Mouse (Mus musculus) liver, postnatal 0 days (tissue): ENCODE data around the gene Arhgap28. TPM values are rescaled to one million over a fixed set of nuclear protein-coding genes. Genes with fewer than 3 reads are reported as not detected.

Experiments used
- ATAC-seq: fragments of 200-750 bp; cut with Nextera tagmentation; 2 replicates; pipeline ENCODE4 v1.8.0; 2017; ENCODE audit warnings: mild to moderate bottlenecking, moderate library complexity
- DNase-seq: peaks from one replicate; pipeline ENCODE4 v3.0.0-alpha.2; 2016
- H3K27ac ChIP-seq: fragments of 300-500 bp; sonication (generic); 2 replicates; pipeline ENCODE4 v1.5.1; 2014; ENCODE audit warnings: antibody characterized with exemption, moderate library complexity, mild to moderate bottlenecking, low read depth
- H3K27me3 ChIP-seq: fragments of 300-500 bp; sonication (generic); 2 replicates; pipeline ENCODE4 v1.6.1; 2014; ENCODE audit warnings: low read length, control low read depth, mixed read lengths; ENCODE audit not compliant: insufficient read depth
- H3K36me3 ChIP-seq: fragments of 300-500 bp; sonication (generic); replicated peaks from 2 replicates; pipeline ENCODE4 v1.6.1; 2014; ENCODE audit warnings: mild to moderate bottlenecking, control low read depth, low read length, moderate library complexity, mixed read lengths; ENCODE audit not compliant: insufficient read depth
- H3K4me1 ChIP-seq: fragments of 300-500 bp; sonication (generic); 2 replicates; pipeline ENCODE4 v1.6.1; 2014; ENCODE audit warnings: antibody characterized with exemption, mild to moderate bottlenecking, control low read depth; ENCODE audit not compliant: insufficient read depth
- H3K4me2 ChIP-seq: fragments of 300-500 bp; sonication (generic); 2 replicates; pipeline ENCODE4 v1.6.1; 2014; ENCODE audit warnings: low read depth, mild to moderate bottlenecking, low read length, moderate library complexity, mixed read lengths
- H3K4me3 ChIP-seq: fragments of 300-500 bp; sonication (generic); 2 replicates; pipeline ENCODE4 v1.5.1; 2014; ENCODE audit warnings: low read depth, low read length
- H3K9ac ChIP-seq: fragments of 300-500 bp; sonication (generic); replicated peaks from 2 replicates; pipeline ENCODE4 v1.6.1; 2014; ENCODE audit warnings: mild to moderate bottlenecking, moderate library complexity
- H3K9me3 ChIP-seq: fragments of 300-500 bp; sonication (generic); 2 replicates; pipeline ENCODE4 v1.6.1; 2016; ENCODE audit warnings: mild to moderate bottlenecking, control low read depth, low read length, mixed read lengths
- CTCF ChIP-seq: sonication (generic); IDR thresholded peaks from 2 replicates; pipeline ENCODE4 v1.5.1; 2016; ENCODE audit warnings: antibody characterized with exemption, low read depth
- EP300 ChIP-seq: IDR thresholded peaks from 2 replicates; pipeline ENCODE4 v1.6.1; 2016; ENCODE audit warnings: antibody characterized with exemption, low read depth, mild to moderate bottlenecking
- WGBS: fragments of 180-500 bp; shearing (Covaris S2); extraction: QIAGEN DNeasy Blood & Tissue Kit; methylation state at CpG from one replicate; pipeline ENCODE4 v1.1.7; 2014; ENCODE audit not compliant: insufficient replicate concordance; 5-methylcytosine and 5-hydroxymethylcytosine counted together
- polyA plus RNA-seq: library from polyadenylated mRNA; unstranded; fragments of >200 nt; fragmentation: Nextera tagmentation; extraction: Ambion mirVana; gene quantifications from 2 replicates; pipeline ENCODE4 v1.2.1, GENCODE M21; 2015

Arhgap28 gene
- polyA plus RNA-seq, 1 experiment from 2014 or later, result 0.48 TPM

- H3K27me3 ChIP-seq, result no peaks in the 10 kb centered on the region
- no peak overlapping the region for H3K4me2 ChIP-seq
- no peaks in the 10 kb centered on the region for H3K4me1 ChIP-seq
- no peak for DNase-seq
- no peaks in the 10 kb centered on the region for H3K36me3 ChIP-seq
- no peaks in the 10 kb centered on the region for H3K9me3 ChIP-seq
- H3K27ac ChIP-seq, result no peak overlapping the region
- 76% methylated on average over 3 of the region's 3 CpGs for WGBS
- no peak for ATAC-seq
- H3K4me3 ChIP-seq, result no peak overlapping the region
- no peak for TF ChIP-seq EP300
- no peak overlapping the region for H3K9ac ChIP-seq
Observed at GRCm38 (mm10) chr17:67980573-67980972, 23.3 kb downstream of the Arhgap28 start.

GRCm38 (mm10) chr17:67979248-67979647, 24.7 kb downstream of the Arhgap28 start:
- ATAC-seq (no peak), DNase-seq (no peak)
- no peak overlapping the region for H3K4me3 ChIP-seq
- no peak overlapping the region for H3K4me2 ChIP-seq
- 62% methylated on average over 5 of the region's 5 CpGs for WGBS
- no peak overlapping the region for H3K9ac ChIP-seq
- H3K36me3 ChIP-seq, result no peaks in the 10 kb centered on the region
- no peaks in the 10 kb centered on the region for H3K4me1 ChIP-seq
- H3K27ac ChIP-seq, result no peak overlapping the region
- H3K9me3 ChIP-seq, result no peaks in the 10 kb centered on the region
- TF ChIP-seq CTCF (no peak), EP300 (no peak)
- no peaks in the 10 kb centered on the region for H3K27me3 ChIP-seq

- no peak overlapping the region for H3K4me2 ChIP-seq
- no peak overlapping the region for H3K27ac ChIP-seq
- WGBS, result 52% methylated on average over 3 of the region's 3 CpGs
- H3K4me3 ChIP-seq, result no peak overlapping the region
- no peaks in the 10 kb centered on the region for H3K36me3 ChIP-seq
- H3K4me1 ChIP-seq, result no peaks in the 10 kb centered on the region
- no peak overlapping the region for H3K9ac ChIP-seq
- DNase-seq (peak; percentile 23), ATAC-seq (no peak)
- no peaks in the 10 kb centered on the region for H3K9me3 ChIP-seq
- no peak for TF ChIP-seq EP300
- TF ChIP-seq CTCF, result no peak
- no peaks in the 10 kb centered on the region for H3K27me3 ChIP-seq
Observed at GRCm38 (mm10) chr17:67978786-67979185, 25.1 kb downstream of the Arhgap28 start.

- Histone ChIP-seq H3K4me3 (no peak overlapping the region), H3K27ac (no peak overlapping the region), H3K4me1 (no peaks in the 10 kb centered on the region), H3K27me3 (no peaks in the 10 kb centered on the region), H3K9ac (no peak overlapping the region), H3K9me3 (no peaks in the 10 kb centered on the region), H3K36me3 (no peaks in the 10 kb centered on the region), H3K4me2 (no peak overlapping the region)
- DNase-seq (no peak), ATAC-seq (no peak)
- no peak for TF ChIP-seq CTCF
- TF ChIP-seq EP300, result no peak
- WGBS, result 30% methylated on average over 2 of the region's 2 CpGs
Observed at GRCm38 (mm10) chr17:67976465-67976864, 27.5 kb downstream of the Arhgap28 start.

- no peaks in the 10 kb centered on the region for H3K9me3 ChIP-seq
- H3K27me3 ChIP-seq, result no peaks in the 10 kb centered on the region
- no peaks in the 10 kb centered on the region for H3K36me3 ChIP-seq
- H3K4me2 ChIP-seq, result no peak overlapping the region
- no peak for ATAC-seq
- no peaks in the 10 kb centered on the region for H3K4me1 ChIP-seq
- no peak overlapping the region for H3K9ac ChIP-seq
- DNase-seq, result no peak
- H3K4me3 ChIP-seq, result no peak overlapping the region
- no peak for TF ChIP-seq EP300
- no peak for TF ChIP-seq CTCF
- H3K27ac ChIP-seq, result no peak overlapping the region
Observed at GRCm38 (mm10) chr17:67976027-67976426, 27.9 kb downstream of the Arhgap28 start.

GRCm38 (mm10) chr17:67974679-67975078, 29.2 kb downstream of the Arhgap28 start:
- H3K9ac ChIP-seq, result no peak overlapping the region
- H3K4me2 ChIP-seq, result no peak overlapping the region
- no peak for TF ChIP-seq CTCF
- no peak for TF ChIP-seq EP300
- no peak overlapping the region for H3K4me3 ChIP-seq
- WGBS, result 51% methylated on average over 2 of the region's 2 CpGs
- no peaks in the 10 kb centered on the region for H3K27me3 ChIP-seq
- ATAC-seq (no peak), DNase-seq (no peak)
- no peaks in the 10 kb centered on the region for H3K36me3 ChIP-seq
- H3K27ac ChIP-seq, result no peak overlapping the region
- H3K4me1 ChIP-seq, result no peaks in the 10 kb centered on the region
- no peaks in the 10 kb centered on the region for H3K9me3 ChIP-seq
